26 mouse cellular contexts compared by ENCODE assay signal in genomic region chr14:71473907-71474306, GRCm38 (mm10).
A peak's percentile ranks its signal among the peaks of the same experiment; 100 is the strongest.
DNase-seq lines count a peak whose midpoint lies in the region; ATAC-seq and TF ChIP-seq lines count a peak whose summit lies in the region.
"Had no signal": no experiment of that assay in that cellular context is flagged by ENCODE, and none has a peak within 500 bp of the region (broad histone marks: within the 10 kb centered on the region; RNA-seq: fewer than 3 reads in every experiment).

No protein-coding gene starts in this region.

- no peak overlapping the region for H3K27ac ChIP-seq in heart, adult 2 months
- no peak overlapping the region for H3K27ac ChIP-seq in heart, embryonic 11.5 days (ENCODE audit: low read depth, low read length)
- no peak overlapping the region for H3K27ac ChIP-seq in lung, postnatal 0 days (ENCODE audit: low read length)
- H3K27ac ChIP-seq: embryonic facial prominence, embryonic 13.5 days; forebrain, embryonic 12.5 days; hindbrain, embryonic 10.5 days; hindbrain, postnatal 0 days; kidney, postnatal 0 days; left cerebral cortex, adult 2 months; limb, embryonic 10.5 days; liver, embryonic 15.5 days; lung, embryonic 15.5 days; neural tube, embryonic 12.5 days had no signal

- no peak overlapping the region for H3K4me2 ChIP-seq in heart, embryonic 11.5 days
- H3K4me2 ChIP-seq in lung, postnatal 0 days (replicated peaks; ENCODE audit: low read depth, low read length), result no peak overlapping the region
- H3K4me2 ChIP-seq: embryonic facial prominence, embryonic 13.5 days; forebrain, embryonic 12.5 days; liver, embryonic 15.5 days; lung, embryonic 15.5 days; neural tube, embryonic 12.5 days had no signal

- no peaks in the 10 kb centered on the region for H3K36me3 ChIP-seq in heart, adult 2 months (ENCODE audit: control insufficient read depth, insufficient read depth, low read length)
- H3K36me3 ChIP-seq in heart, embryonic 11.5 days (ENCODE audit: control insufficient read depth, insufficient read depth, low read length), result no peaks in the 10 kb centered on the region
- H3K36me3 ChIP-seq in lung, postnatal 0 days (ENCODE audit: insufficient read depth, low read length), result no peaks in the 10 kb centered on the region
- H3K36me3 ChIP-seq: embryonic facial prominence, embryonic 13.5 days; forebrain, embryonic 12.5 days; hindbrain, embryonic 10.5 days; limb, embryonic 10.5 days; liver, embryonic 15.5 days; lung, embryonic 15.5 days; neural tube, embryonic 12.5 days had no signal

- H3K79me2 ChIP-seq in heart, adult 2 months (replicated peaks; ENCODE audit: control insufficient read depth, insufficient read depth, low read length), result no peaks in the 10 kb centered on the region

- H3K4me3 ChIP-seq in heart, adult 2 months, result no peak overlapping the region
- no peak overlapping the region for H3K4me3 ChIP-seq in heart, embryonic 11.5 days (ENCODE audit: low read depth, low read length)
- H3K4me3 ChIP-seq in lung, postnatal 0 days (ENCODE audit: low read depth, low read length), result no peak overlapping the region
- H3K4me3 ChIP-seq: embryonic facial prominence, embryonic 13.5 days; erythroblast, embryonic 14.5 days; forebrain, embryonic 12.5 days; hindbrain, embryonic 10.5 days; left cerebral cortex, adult 2 months; limb, embryonic 10.5 days; liver, embryonic 15.5 days; lung, embryonic 15.5 days; neural tube, embryonic 12.5 days had no signal

- no peak for ATAC-seq in heart, embryonic 11.5 days (replicated peaks; ENCODE audit: insufficient number of reproducible peaks, low FRiP score, low TSS enrichment)
- ATAC-seq in lung, postnatal 0 days, result no peak
- ATAC-seq: hindbrain, postnatal 0 days; intestine, embryonic 16.5 days had no signal

- H3K27me3 ChIP-seq in heart, adult 2 months (ENCODE audit: control insufficient read depth, insufficient read depth, low read length), result no peaks in the 10 kb centered on the region
- no peaks in the 10 kb centered on the region for H3K27me3 ChIP-seq in heart, embryonic 11.5 days (ENCODE audit: control insufficient read depth, insufficient read depth, low read length)
- H3K27me3 ChIP-seq in lung, postnatal 0 days (replicated peaks; ENCODE audit: insufficient read depth, low read length), result no peaks in the 10 kb centered on the region
- H3K27me3 ChIP-seq: forebrain, embryonic 12.5 days; liver, embryonic 15.5 days; lung, embryonic 15.5 days; neural tube, embryonic 12.5 days had no signal

- TF ChIP-seq CTCF in heart, adult 2 months (IDR thresholded peaks at IDR 0.05), result no peak
- no peak for TF ChIP-seq CTCF in lung, postnatal 0 days (IDR thresholded peaks at IDR 0.05)

- H3K9ac ChIP-seq in heart, adult 2 months (ENCODE audit: low read depth, low read length), result no peak overlapping the region
- H3K9ac ChIP-seq in heart, embryonic 11.5 days (ENCODE audit: low read depth, low read length), result no peak overlapping the region
- H3K9ac ChIP-seq in lung, postnatal 0 days (replicated peaks; ENCODE audit: low read depth), result no peak overlapping the region
- H3K9ac ChIP-seq: embryonic facial prominence, embryonic 13.5 days; forebrain, embryonic 12.5 days; liver, embryonic 15.5 days; lung, embryonic 15.5 days; neural tube, embryonic 12.5 days had no signal

- no peak for TF ChIP-seq POLR2A in heart, adult 2 months (IDR thresholded peaks at IDR 0.05; ENCODE audit: insufficient read depth, low read depth, low read length)

- no peak for TF ChIP-seq EP300 in heart, adult 2 months (IDR thresholded peaks at IDR 0.05; ENCODE audit: insufficient read depth, low read depth, low read length)
- no peak for TF ChIP-seq EP300 in lung, postnatal 0 days (IDR thresholded peaks at IDR 0.05)

- intact Hi-C loops in heart, adult 2 months (cut with DNase I), result no loop called here
- intact Hi-C loops in heart, postnatal 36 days (cut with DNase I), result loop anchor here (2.0 to 10.0 kb wide), 2 partner anchors 579 to 821 kb away; no protein-coding TSS in a partner anchor

- WGBS in heart, adult 2 months, result 52% methylated on average over 6 of the region's 6 CpGs
- 78% methylated on average over 6 of the region's 6 CpGs for WGBS in heart, embryonic 11.5 days (ENCODE audit: insufficient replicate concordance)
- 71% methylated on average over 6 of the region's 6 CpGs for WGBS in lung, postnatal 0 days

- no peaks in the 10 kb centered on the region for H3K9me3 ChIP-seq in heart, embryonic 11.5 days (replicated peaks; ENCODE audit: control insufficient read depth, low read length)
- no peaks in the 10 kb centered on the region for H3K9me3 ChIP-seq in lung, postnatal 0 days (ENCODE audit: low read length)
- H3K9me3 ChIP-seq: embryonic facial prominence, embryonic 13.5 days; forebrain, embryonic 12.5 days; hindbrain, embryonic 10.5 days; limb, embryonic 10.5 days; liver, embryonic 15.5 days; lung, embryonic 15.5 days; neural tube, embryonic 12.5 days had no signal

- DNase-seq in heart, adult 2 months, result peak; percentile 21 to 29
- DNase-seq in cerebellum, adult 9-11 months, result peak; percentile 8
- peak; percentile 10 to 26 for DNase-seq in heart, adult 9 months (ENCODE audit: low spot score in 2 of 2)
- DNase-seq in heart, postnatal 36 days, result peak; percentile 7 to 20
- no peak for DNase-seq in lung, postnatal 0 days (ENCODE audit: low spot score)
- DNase-seq in kidney, adult 8-10 months, result no peak
- DNase-seq: adrenal gland, adult 8-10 months; liver; lung, postnatal 4 days; midbrain, embryonic 14.5 days; retina, postnatal 1 day; right cerebral cortex, postnatal 25 days; spleen, adult 18-20 months had no signal

- no peaks in the 10 kb centered on the region for H3K4me1 ChIP-seq in heart, adult 2 months (ENCODE audit: control insufficient read depth, insufficient read depth, low read length)
- no peaks in the 10 kb centered on the region for H3K4me1 ChIP-seq in heart, embryonic 11.5 days (ENCODE audit: control insufficient read depth, insufficient read depth, low read length)
- H3K4me1 ChIP-seq in lung, postnatal 0 days (ENCODE audit: insufficient read depth, low read depth, low read length), result no peaks in the 10 kb centered on the region
- H3K4me1 ChIP-seq: embryonic facial prominence, embryonic 13.5 days; forebrain, embryonic 12.5 days; hindbrain, embryonic 10.5 days; limb, embryonic 10.5 days; liver, embryonic 15.5 days; lung, embryonic 15.5 days; neural tube, embryonic 12.5 days had no signal

Comparison
In these comparisons a context has a peak if more than half of its experiments do, and no peak if none do; other contexts are left out.
1. DNase-seq: peak in heart, adult 2 months (2 of 2), cerebellum, adult 9-11 months (single experiment), heart, adult 9 months (2 of 2) and heart, postnatal 36 days (2 of 2); none in lung, postnatal 0 days (single experiment) and kidney, adult 8-10 months (0 of 2).